ENCODE assay signal across 8 mouse cellular contexts in the genomic region with DNA sequence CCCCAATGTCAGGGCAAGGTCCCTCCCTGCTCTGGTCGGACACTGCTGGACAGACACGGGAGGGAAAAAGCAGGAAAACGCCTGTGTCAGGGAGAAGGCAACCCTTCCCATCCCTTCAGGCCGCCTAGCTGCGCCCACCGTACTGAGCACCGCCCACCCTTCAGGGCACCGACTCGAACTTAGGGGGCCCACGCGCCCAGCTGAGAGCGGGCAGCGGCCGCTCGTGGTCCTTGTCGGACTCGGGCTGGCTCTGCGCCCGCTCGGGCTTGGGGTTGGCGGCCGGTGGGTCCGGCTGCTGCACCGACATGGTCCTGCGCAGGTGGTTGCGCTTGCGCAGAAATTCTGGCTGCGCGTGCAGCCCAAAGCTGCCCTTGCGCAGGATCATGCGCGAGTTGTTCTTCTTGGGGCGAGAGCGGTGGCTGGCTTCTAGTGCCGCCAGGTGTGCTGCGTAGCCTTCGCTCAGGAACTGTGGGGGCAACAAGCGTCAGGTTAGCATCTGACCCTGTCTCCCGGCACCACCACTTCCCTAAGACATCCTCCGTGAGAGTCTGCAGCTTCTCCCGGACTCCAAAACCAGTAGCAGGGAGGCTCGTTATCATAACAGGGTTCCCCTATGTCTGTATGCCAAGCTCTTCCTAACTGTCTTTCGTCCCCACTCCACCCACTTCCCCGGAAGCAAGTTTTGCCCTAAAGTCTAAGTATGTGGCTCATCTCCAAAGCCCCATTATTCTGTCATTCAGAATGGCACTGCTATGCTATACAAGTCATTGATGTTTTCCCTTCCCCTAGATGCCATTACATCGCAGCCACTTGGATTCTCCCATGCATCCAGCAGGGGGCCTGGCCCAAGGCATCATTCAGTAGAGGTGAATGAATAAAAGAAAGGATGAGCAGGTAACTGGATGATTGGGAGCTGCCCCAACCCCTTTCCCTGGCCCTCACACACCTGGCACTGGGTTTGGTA. TPM values are rescaled to one million over a fixed set of nuclear protein-coding genes. Genes with fewer than 3 reads are reported as not detected.
DNase-seq lines count a peak whose midpoint lies in the region; ATAC-seq and TF ChIP-seq lines count a peak whose summit lies in the region.

No protein-coding gene starts in this region.

- H3K4me3 ChIP-seq in forebrain, postnatal 0 days (ENCODE audit: low read depth, low read length): peak overlapping the region; percentile 57
- peak overlapping the region; percentile 40 for H3K4me3 ChIP-seq in neural tube, embryonic 12.5 days

- H3K4me2 ChIP-seq in forebrain, postnatal 0 days (ENCODE audit: low read depth): peak overlapping the region; percentile 86
- H3K4me2 ChIP-seq in neural tube, embryonic 12.5 days (replicated peaks): peak overlapping the region; percentile 70

- WGBS in forebrain, postnatal 0 days: 4% methylated on average over 45 of the region's 45 CpGs
- 2% methylated on average over 45 of the region's 45 CpGs for WGBS in neural tube, embryonic 12.5 days

- peak overlapping the region; percentile 66 for H3K27ac ChIP-seq in forebrain, postnatal 0 days (ENCODE audit: low read depth, low read length)
- H3K27ac ChIP-seq in neural tube, embryonic 12.5 days: no peak overlapping the region

- 0 out of 2 replicates have a peak, but pooled peaks have one; percentile 16 for ATAC-seq in common myeloid progenitor, adult 5-6 weeks (replicated peaks; ENCODE audit: low read depth, poor library complexity, severe bottlenecking)
- ATAC-seq in forebrain, postnatal 0 days: peak; percentile 77
- ATAC-seq in neural tube, embryonic 12.5 days (ENCODE audit: low FRiP score, low read depth): peak; percentile 46

- TF ChIP-seq CTCF in forebrain, postnatal 0 days (IDR thresholded peaks at IDR 0.05; ENCODE audit: low read depth): peak; percentile 77

- peak; percentile 56 for DNase-seq in layer of hippocampus, adult 11-12 months (ENCODE audit: low spot score)
- DNase-seq in layer of hippocampus, postnatal 14 days (ENCODE audit: low spot score in 2 of 2): no peak
- peak; percentile 82 for DNase-seq in forebrain, postnatal 0 days
- DNase-seq in left cerebral cortex, postnatal 25 days (ENCODE audit: low spot score in 2 of 2): peak; percentile 66 to 76
- DNase-seq in spleen, adult 12 weeks (ENCODE audit: low spot score): no peak
- DNase-seq in lung, postnatal 14 days: no peak

- H3K36me3 ChIP-seq in forebrain, postnatal 0 days (ENCODE audit: insufficient read depth): no peaks in the 10 kb centered on the region
- H3K36me3 ChIP-seq in neural tube, embryonic 12.5 days: no peaks in the 10 kb centered on the region

- H3K27me3 ChIP-seq in forebrain, postnatal 0 days (ENCODE audit: insufficient read depth, low read length): no peaks in the 10 kb centered on the region
- peaks cover 26% of the 10 kb centered on the region for H3K27me3 ChIP-seq in neural tube, embryonic 12.5 days (replicated peaks)

- H3K9me3 ChIP-seq in forebrain, postnatal 0 days (ENCODE audit: low read length): no peaks in the 10 kb centered on the region
- H3K9me3 ChIP-seq in neural tube, embryonic 12.5 days: no peaks in the 10 kb centered on the region

- no peaks in the 10 kb centered on the region; the same call in 1 of the 2 replicates for H3K4me1 ChIP-seq in forebrain, postnatal 0 days (ENCODE audit: insufficient read depth)
- peaks cover 19% of the 10 kb centered on the region for H3K4me1 ChIP-seq in neural tube, embryonic 12.5 days

- intact Hi-C loops in left cerebral cortex, postnatal 25 days (cut with DNase I): loop anchor here (2.0 kb wide), 1 partner anchor 86 kb away; no protein-coding TSS in a partner anchor

- peak overlapping the region; percentile 63 for H3K9ac ChIP-seq in forebrain, postnatal 0 days
- H3K9ac ChIP-seq in neural tube, embryonic 12.5 days: peak overlapping the region; percentile 48

RNA-seq across cellular contexts. Expression of a gene that starts 9.3 kb away (rescaled TPM):
- total RNA-seq in layer of hippocampus, postnatal 14 days (2021): 1 to 10 TPM; 2.4 to 3.0 TPM
- total RNA-seq in common myeloid progenitor, adult 5-6 weeks (2017): 14.9 and 16.1 TPM in 2 replicates
- total RNA-seq in forebrain, postnatal 0 days (2014; rRNA removed): 13.2 and 14.9 TPM in 2 replicates
- polyA plus RNA-seq in forebrain, postnatal 0 days (2015; fragmentation: Nextera tagmentation; extraction: Ambion mirVana): 20.6 and 22.0 TPM in 2 replicates
- total RNA-seq in left cerebral cortex, postnatal 25 days (2021): under 1 TPM; 0.25 to 0.53 TPM
- polyA plus RNA-seq in neural tube, embryonic 12.5 days (2016; fragmentation: Nextera tagmentation; extraction: Ambion mirVana): 115 and 116 TPM in 2 replicates

RNA-seq across cellular contexts. Expression of a gene that starts 13.9 kb away (rescaled TPM):
- under 1 TPM in 1 of 2 experiments, not detected in 1; 0.14 TPM for total RNA-seq in layer of hippocampus, postnatal 14 days (2021)
- 0.44 and 1.2 TPM in 2 replicates for total RNA-seq in common myeloid progenitor, adult 5-6 weeks (2017)
- total RNA-seq in forebrain, postnatal 0 days (2014; rRNA removed): 0.19 and 0.31 TPM in 2 replicates
- polyA plus RNA-seq in forebrain, postnatal 0 days (2015; fragmentation: Nextera tagmentation; extraction: Ambion mirVana): 0.23 and 0.33 TPM in 2 replicates
- under 1 TPM in 1 of 2 experiments, not detected in 1; 0.14 TPM for total RNA-seq in left cerebral cortex, postnatal 25 days (2021)
- 0.24 and 0.47 TPM in 2 replicates for polyA plus RNA-seq in neural tube, embryonic 12.5 days (2016; fragmentation: Nextera tagmentation; extraction: Ambion mirVana)

Comparison
In these comparisons a context has a peak if more than half of its experiments do, and no peak if none do; other contexts are left out.
1. DNase-seq: peak in layer of hippocampus, adult 11-12 months (single experiment), forebrain, postnatal 0 days (single experiment) and left cerebral cortex, postnatal 25 days (2 of 2); none in layer of hippocampus, postnatal 14 days (0 of 2), spleen, adult 12 weeks (single experiment) and lung, postnatal 14 days (single experiment).
2. ATAC-seq: peak in every context shown above with its lines; median percentile 77 in forebrain, postnatal 0 days; 46 in neural tube, embryonic 12.5 days; 16 in common myeloid progenitor, adult 5-6 weeks.